Mouse (Mus musculus) bone marrow macrophage, adult 2 months (primary cell): ENCODE measurements around the gene Csf1.

ENCODE experiments used
- CTCF ChIP-seq: IDR thresholded peaks from 2 replicates; pipeline ENCODE4 v1.5.1; 2012; ENCODE audit warnings: low read depth, mild to moderate bottlenecking, low read length, moderate library complexity
- POLR2A ChIP-seq: IDR thresholded peaks from 2 replicates; pipeline ENCODE4 v1.6.1; 2012; ENCODE audit warnings: mild to moderate bottlenecking, low read depth, low read length, borderline replicate concordance

GRCm38 (mm10) chr3:107746026-107746425, 14.2 kb downstream of the Csf1 start:
- no peak for TF ChIP-seq CTCF
- no peak for TF ChIP-seq POLR2A
